Mouse (Mus musculus) liver, adult 2 months (tissue): ENCODE measurements around the gene Tnfrsf12a. TPM values are rescaled to one million over a fixed set of nuclear protein-coding genes. Genes with fewer than 3 reads are reported as not detected.

ENCODE experiments used
- DNase-seq: peaks from one replicate; pipeline ENCODE4 v3.0.0-alpha.2; 2011; ENCODE audit warnings: low read depth, low spot score; ENCODE audit errors: extremely low read depth
- H3K27ac ChIP-seq: fragments of 200-500 bp; replicated peaks from 2 replicates; pipeline ENCODE4 v1.5.1; 2012; ENCODE audit warnings: low read depth, mild to moderate bottlenecking, control low read depth, inconsistent platforms, low read length; ENCODE audit not compliant: insufficient read depth
- H3K27me3 ChIP-seq: fragments of 200-500 bp; 2 replicates; pipeline ENCODE4 v1.6.1; 2012; ENCODE audit warnings: mild to moderate bottlenecking, moderate library complexity, low read length, inconsistent platforms; ENCODE audit not compliant: control insufficient read depth, insufficient read depth
- H3K36me3 ChIP-seq: fragments of 200-500 bp; 2 replicates; pipeline ENCODE4 v1.6.1; 2012; ENCODE audit warnings: low read length, inconsistent platforms; ENCODE audit not compliant: control insufficient read depth, insufficient read depth
- H3K4me1 ChIP-seq: fragments of 200-500 bp; 2 replicates; pipeline ENCODE4 v1.6.1; 2011; ENCODE audit warnings: low read length; ENCODE audit not compliant: control insufficient read depth, insufficient read depth
- H3K4me3 ChIP-seq: fragments of 200-500 bp; 2 replicates; pipeline ENCODE4 v1.5.1; 2011; ENCODE audit warnings: low read depth, mild to moderate bottlenecking, control low read depth, low read length, moderate library complexity; ENCODE audit not compliant: insufficient read depth
- H3K79me2 ChIP-seq: fragments of 200-500 bp; 2 replicates; pipeline ENCODE4 v1.6.1; 2012; ENCODE audit warnings: inconsistent platforms, mild to moderate bottlenecking, low read length, moderate library complexity; ENCODE audit not compliant: control insufficient read depth, insufficient read depth
- H3K9ac ChIP-seq: fragments of 200-500 bp; 2 replicates; pipeline ENCODE4 v1.6.1; 2012; ENCODE audit warnings: low read depth, mild to moderate bottlenecking, control low read depth, inconsistent platforms, low read length
- CTCF ChIP-seq: fragments of 200-500 bp; IDR thresholded peaks from 2 replicates; pipeline ENCODE4 v1.5.1; 2011; ENCODE audit warnings: low read depth, low read length, control low read depth
- POLR2A ChIP-seq: fragments of 200-500 bp; IDR thresholded peaks from 2 replicates; pipeline ENCODE4 v1.6.1; 2011; ENCODE audit warnings: low read length, control low read depth; ENCODE audit not compliant: insufficient read depth; ENCODE audit errors: extremely low read depth
- WGBS: fragments of 180-500 bp; shearing (Covaris S2); methylation state at CpG from one replicate; pipeline ENCODE4 v1.1.7; 2018; 5-methylcytosine and 5-hydroxymethylcytosine counted together
- polyA plus RNA-seq: library from polyadenylated mRNA; depleted of rRNA; stranded (reverse); fragments of >200 nt; gene quantifications from 2 replicates; pipeline ENCODE4 v1.2.3, GENCODE M21; 2012
- total RNA-seq: library from RNA; depleted of rRNA; stranded (reverse); fragments of >200 nt; gene quantifications from 2 replicates; pipeline ENCODE4 v1.2.3, GENCODE M21; 2014

The Tnfrsf12a gene
- total and polyA plus RNA-seq, 2 experiments, result 4.0 to 7.1 TPM

DNA sequence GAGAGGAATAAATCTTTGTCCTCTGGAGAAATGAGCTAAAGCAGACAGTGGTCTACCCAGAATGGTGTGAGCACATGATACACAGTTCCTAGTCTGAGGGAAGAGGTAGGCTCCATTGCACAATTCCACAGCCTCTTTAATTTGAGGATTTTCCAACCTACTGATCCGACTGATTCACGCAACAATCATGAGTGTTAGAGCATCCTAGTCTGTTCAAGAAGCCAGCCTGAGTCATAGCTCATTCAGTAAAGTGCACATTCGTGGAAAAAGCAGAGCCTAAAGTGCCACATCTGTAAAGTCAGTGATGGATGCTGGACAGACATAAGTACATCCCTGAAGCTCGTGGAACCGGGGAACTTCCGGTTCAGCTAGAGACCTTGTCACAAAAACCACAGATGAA is 25.9 kb downstream of the Tnfrsf12a start:
- no peak overlapping the region for H3K4me3 ChIP-seq
- H3K27ac ChIP-seq, result no peak overlapping the region
- H3K79me2 ChIP-seq, result no peaks in the 10 kb centered on the region
- H3K36me3 ChIP-seq, result no peaks in the 10 kb centered on the region
- TF ChIP-seq POLR2A, result no peak
- TF ChIP-seq CTCF, result no peak
- H3K4me1 ChIP-seq, result no peaks in the 10 kb centered on the region
- 75% methylated on average over 6 of the region's 6 CpGs for WGBS
- no peak for DNase-seq
- H3K9ac ChIP-seq, result no peak overlapping the region
- no peaks in the 10 kb centered on the region for H3K27me3 ChIP-seq

DNA sequence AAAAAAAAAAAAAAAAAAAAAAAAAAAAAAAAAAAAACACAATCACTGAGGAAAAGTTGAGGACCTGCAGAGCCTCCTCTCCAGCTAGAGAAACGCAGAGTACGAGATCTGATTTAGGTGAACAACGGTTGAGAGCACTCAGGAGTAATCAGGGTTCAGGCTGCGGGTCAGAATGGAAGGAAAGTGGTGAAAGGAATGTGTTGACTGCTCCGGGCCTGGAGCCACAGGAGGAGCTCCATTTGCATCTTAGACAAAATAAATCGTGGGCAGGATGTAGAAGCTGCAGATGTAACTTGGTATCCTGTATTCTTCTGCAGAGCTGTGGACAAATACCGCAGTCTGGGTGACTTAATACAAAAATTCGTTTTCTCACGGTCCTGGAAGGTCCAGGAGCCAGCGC is 31.4 kb downstream of the Tnfrsf12a start:
- Histone ChIP-seq H3K79me2 (no peaks in the 10 kb centered on the region), H3K27me3 (peaks cover 13% of the 10 kb centered on the region), H3K4me1 (peaks cover 2% of the 10 kb centered on the region; the same call in 1 of the 2 replicates), H3K9ac (no peak overlapping the region), H3K4me3 (no peak overlapping the region), H3K27ac (no peak overlapping the region), H3K36me3 (no peaks in the 10 kb centered on the region)
- no peak for TF ChIP-seq CTCF
- no peak for TF ChIP-seq POLR2A
- 49% methylated on average over 10 of the region's 10 CpGs for WGBS
- DNase-seq, result no peak

DNA sequence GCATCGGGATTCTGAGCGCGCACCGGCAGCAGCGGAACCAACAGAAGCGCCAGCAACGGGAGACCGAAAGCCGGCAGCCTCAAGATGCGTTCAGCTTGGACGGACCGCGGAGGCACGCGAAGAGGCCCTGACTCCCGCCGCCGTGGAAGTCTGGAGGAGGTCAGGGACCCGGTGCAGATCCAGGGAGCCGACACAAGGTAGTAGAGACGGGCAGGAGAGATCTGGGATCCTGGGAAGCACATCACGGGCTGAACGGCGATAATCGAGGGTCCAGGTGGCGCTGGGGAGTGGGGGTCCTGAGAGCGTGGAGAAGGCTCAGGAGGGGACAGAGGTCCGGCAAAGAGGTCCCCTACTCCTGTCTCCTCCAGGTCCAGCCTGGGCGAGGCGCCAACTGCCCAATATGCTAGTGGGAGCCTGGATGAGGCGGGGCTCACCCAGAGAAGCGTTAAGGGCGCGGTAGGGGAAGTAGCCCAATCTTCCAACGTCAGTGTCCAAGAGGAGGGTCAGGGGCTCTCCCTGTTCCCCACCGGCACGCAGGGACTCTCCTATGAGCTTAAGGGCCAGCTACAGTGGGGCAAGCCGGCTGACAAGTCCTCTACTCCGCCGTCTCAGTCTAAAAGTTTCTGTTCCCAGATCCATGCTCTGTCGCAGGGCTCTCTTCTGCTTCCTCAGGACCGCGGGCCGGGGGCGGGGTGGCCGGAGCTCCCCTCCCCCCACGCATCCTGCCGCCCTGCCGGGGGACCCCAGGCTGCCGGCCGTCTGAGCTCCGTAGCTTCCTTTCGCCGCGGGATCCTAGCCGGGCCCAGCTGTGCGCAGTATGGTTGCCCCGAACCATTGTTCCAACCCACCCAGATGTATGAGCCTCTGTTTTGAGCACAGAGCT is 32.4 kb downstream of the Tnfrsf12a start, which contains the start of gene Mmp25:
TSS of gene Mmp25 (minus strand) at position 665 of the 883 bp plus-strand sequence.
- H3K27ac ChIP-seq, result no peak within 1 kb of the TSS
- peaks cover 2% of the 10 kb centered on the region; the same call in 1 of the 2 replicates for H3K4me1 ChIP-seq
- H3K79me2 ChIP-seq, result no peaks in the 10 kb centered on the region
- DNase-seq, result no peak
- H3K27me3 ChIP-seq, result peaks cover 13% of the 10 kb centered on the region
- peak within 1 kb of the TSS; percentile 28; the same call in 1 of the 2 replicates for H3K9ac ChIP-seq
- WGBS, result 2% methylated on average over 58 of the region's 58 CpGs
- H3K36me3 ChIP-seq, result no peaks in the 10 kb centered on the region
- TF ChIP-seq POLR2A (no peak), CTCF (no peak)
- peak within 1 kb of the TSS; percentile 50; the same call in 1 of the 2 replicates for H3K4me3 ChIP-seq

DNA sequence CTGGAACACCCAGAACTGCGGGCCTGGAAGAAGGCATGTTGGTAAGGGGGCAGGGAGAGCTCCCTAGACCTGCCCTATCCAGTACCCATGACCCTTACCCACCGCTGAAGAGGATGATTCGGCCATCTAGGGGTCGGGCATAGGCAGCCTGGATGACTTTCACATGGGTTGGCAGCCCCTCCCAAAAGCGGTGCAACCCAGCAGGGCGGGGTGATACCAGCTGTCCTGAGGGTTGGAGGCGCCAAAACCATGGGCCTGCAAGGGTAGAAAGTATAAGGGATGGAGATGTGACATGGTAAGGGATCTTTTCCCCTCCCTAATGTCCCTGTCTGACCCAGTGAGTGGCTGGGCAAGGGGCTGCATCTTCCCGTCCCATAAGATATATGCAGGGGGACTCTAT is 46.0 kb downstream of the Tnfrsf12a start:
- Histone ChIP-seq H3K27me3 (no peaks in the 10 kb centered on the region), H3K79me2 (no peaks in the 10 kb centered on the region), H3K4me1 (no peaks in the 10 kb centered on the region), H3K27ac (no peak overlapping the region), H3K9ac (no peak overlapping the region), H3K4me3 (no peak overlapping the region), H3K36me3 (no peaks in the 10 kb centered on the region)
- no peak for TF ChIP-seq POLR2A
- TF ChIP-seq CTCF, result no peak
- WGBS, result 75% methylated on average over 8 of the region's 8 CpGs
- no peak for DNase-seq

DNA sequence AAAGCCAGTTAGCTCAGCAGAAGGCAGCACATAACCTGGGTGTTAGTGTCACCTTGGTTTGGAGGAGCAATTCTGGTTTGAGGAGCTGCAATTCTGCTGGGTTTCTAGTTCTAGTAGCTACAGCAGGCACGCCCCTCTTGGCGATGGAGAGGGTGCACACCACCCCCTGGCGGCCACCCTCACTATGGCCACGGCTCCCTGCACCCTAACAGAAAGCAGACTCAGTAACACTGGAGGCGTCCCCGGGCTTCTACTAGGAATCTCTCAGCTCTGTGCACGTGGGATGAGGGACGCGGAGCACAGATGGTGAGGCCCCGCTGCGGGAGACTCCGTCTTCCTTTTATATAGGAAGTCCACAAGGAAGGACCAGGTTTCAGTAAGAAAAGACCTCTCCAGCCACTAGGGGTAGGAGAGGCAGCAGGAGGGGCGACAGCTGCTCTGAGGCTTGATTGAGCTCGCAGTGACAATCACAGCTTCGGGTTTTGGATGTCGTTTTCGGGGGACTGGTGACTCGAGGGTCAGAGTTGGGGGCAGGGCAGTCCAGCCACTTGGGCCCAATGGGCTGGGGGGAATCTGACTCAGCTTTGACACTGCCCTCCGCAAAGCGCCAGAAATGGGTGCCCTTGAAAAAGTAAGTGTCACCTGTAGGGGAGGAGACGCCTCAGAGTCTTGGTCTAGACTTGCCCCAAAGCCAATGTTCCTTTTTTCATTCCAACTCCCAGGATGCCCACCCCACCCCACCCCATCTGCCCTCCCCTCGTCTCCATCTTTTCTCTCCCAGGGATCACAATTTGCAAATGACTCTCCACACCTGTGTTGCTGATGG is 46.9 kb downstream of the Tnfrsf12a start:
- Histone ChIP-seq H3K36me3 (no peaks in the 10 kb centered on the region), H3K27me3 (no peaks in the 10 kb centered on the region), H3K79me2 (no peaks in the 10 kb centered on the region), H3K4me1 (no peaks in the 10 kb centered on the region), H3K4me3 (no peak overlapping the region), H3K9ac (no peak overlapping the region), H3K27ac (no peak overlapping the region)
- DNase-seq, result peak; percentile 7
- peak; percentile 83 for TF ChIP-seq CTCF
- TF ChIP-seq POLR2A, result no peak
- WGBS, result 14% methylated on average over 22 of the region's 22 CpGs
